Mouse (Mus musculus) naive thymus-derived CD4-positive, alpha-beta T cell, adult 2 months (primary cell): ENCODE results near the gene Tpk1.
"Not testable (repeated sequence)": the region's sequence is repeated elsewhere in the genome, so short reads cannot be mapped to it uniquely, and the experiment has no call there.

Source experiments
- DNase-seq: peaks from one replicate; pipeline ENCODE4 v3.0.0-alpha.2; 2011; ENCODE audit warnings: low read depth

Gene Tpk1

GRCm38 (mm10) chr6:43640621-43641020 is 25.5 kb downstream of the Tpk1 start:
- DNase-seq = no peak

DNA sequence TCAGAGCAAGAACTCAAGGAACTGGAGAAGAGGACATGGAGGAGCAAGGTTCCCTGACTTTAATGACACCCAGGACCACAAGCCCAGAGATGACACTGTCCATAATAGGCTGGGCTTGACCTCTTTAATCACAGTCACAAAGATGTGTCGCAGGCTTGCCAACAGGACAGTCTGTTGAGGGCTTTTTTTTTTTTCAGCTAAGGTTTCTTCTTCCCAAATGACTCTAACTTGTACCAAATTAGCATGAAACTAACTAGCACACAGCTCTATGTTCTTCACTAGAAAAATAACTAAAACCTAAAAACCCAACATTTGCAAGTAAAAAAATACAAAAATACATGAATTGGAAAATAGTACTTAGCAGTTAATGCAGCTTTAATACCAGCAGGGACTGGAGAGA is 27.2 kb downstream of the Tpk1 start:
- no peak for DNase-seq

DNA sequence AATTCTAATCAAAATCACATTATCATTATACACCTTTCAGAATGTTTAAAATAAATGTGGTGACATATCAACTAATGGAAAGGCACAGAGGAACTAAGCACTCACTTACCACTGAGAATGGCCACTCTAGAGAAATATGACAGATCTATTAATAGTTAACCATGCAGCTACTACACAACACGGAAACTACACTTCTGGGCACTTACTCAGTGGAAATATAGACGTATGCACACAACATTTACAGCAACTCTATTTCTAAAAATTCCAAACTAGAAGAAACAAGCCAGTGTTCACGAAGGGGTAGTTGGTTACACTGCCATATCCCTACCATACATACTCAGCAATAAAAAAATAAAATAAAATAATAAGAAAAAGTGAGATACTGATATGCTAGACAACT is 28.0 kb downstream of the Tpk1 start:
- DNase-seq = no peak

GRCm38 (mm10) chr6:43636980-43637638 is 29.0 kb downstream of the Tpk1 start:
- DNase-seq = peak; percentile 6

GRCm38 (mm10) chr6:43633308-43633963 is 32.6 kb downstream of the Tpk1 start:
- DNase-seq = no peak

- no peak for DNase-seq
Measured at GRCm38 (mm10) chr6:43632871-43633270, 33.2 kb downstream of the Tpk1 start.

DNA sequence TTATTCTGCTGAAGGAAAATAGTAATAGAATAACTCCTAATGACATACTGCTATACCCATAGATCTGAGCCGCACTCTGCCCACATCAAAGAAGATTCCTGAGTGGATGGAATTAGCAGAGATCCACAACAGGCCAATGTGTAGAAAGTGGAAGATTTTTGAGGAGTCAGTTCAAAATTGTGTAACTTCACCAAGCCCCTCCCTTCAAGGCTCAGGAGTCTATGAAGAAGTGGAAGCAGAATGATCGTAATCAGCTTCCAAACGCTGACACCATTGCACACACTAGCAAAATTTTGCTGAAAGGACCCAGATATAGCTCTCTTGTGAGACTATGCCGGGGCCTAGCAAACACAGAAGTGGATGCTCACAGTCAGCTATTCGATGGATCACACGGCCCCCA is 42.6 kb downstream of the Tpk1 start:
- not testable (repeated sequence) for DNase-seq

GRCm38 (mm10) chr6:43619258-43619657 is 46.8 kb downstream of the Tpk1 start:
- DNase-seq = peak; percentile 33

GRCm38 (mm10) chr6:43611770-43612169 is 54.3 kb downstream of the Tpk1 start:
- DNase-seq = no peak

DNA sequence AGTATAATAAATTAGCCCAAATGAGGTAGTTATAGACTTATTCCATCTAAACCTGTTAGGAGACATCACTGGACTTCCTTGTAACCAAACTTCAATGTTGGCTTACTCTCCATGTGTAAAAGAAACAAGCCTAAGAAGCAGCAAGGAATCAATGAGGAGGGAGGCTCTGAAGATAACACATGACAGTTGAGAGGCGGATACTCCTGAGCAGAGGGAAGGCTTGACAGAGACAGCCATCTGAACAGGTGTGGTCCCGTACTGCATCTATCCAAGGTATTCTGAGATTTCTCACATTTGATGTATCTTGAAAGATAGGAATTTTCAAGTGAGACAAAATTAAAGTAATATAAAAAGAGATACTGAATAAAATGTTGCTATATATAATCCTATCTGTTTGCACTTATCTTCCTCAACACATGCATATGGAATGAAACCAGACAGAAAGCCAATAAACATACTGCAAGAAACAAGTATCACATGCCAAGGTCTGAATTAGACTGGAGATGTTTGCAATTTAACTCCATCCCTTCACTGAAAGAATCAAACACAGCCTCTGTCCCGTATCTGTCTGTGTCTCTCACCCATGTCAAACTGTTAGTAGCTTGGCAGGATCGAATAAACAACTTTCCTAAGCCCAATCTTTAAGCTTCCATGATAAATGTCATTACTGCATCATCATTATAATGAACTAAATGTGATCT is 75.1 kb downstream of the Tpk1 start:
- DNase-seq = no peak

DNA sequence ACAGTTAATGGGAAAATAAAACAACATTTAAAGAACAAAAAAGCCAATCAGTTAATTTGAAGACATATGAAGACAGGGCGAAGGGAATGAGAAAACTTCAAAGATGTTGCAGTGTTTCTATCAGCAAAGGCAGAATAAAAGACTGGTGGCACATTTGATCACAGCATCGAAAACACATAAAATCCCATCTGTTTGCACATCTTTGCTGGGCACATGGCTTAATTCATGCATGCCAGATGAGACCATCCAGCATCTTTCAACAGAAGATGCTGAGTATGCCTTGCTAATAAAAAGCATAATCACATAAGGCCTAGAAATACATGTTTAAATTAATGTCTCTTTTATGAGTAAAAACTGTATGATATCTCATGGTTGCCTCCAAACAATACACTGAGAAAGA is 80.8 kb downstream of the Tpk1 start:
- DNase-seq = no peak

- no peak for DNase-seq
Measured at GRCm38 (mm10) chr6:43581809-43582208, 84.3 kb downstream of the Tpk1 start.

GRCm38 (mm10) chr6:43567885-43568284 is 98.2 kb downstream of the Tpk1 start:
- no peak for DNase-seq

DNA sequence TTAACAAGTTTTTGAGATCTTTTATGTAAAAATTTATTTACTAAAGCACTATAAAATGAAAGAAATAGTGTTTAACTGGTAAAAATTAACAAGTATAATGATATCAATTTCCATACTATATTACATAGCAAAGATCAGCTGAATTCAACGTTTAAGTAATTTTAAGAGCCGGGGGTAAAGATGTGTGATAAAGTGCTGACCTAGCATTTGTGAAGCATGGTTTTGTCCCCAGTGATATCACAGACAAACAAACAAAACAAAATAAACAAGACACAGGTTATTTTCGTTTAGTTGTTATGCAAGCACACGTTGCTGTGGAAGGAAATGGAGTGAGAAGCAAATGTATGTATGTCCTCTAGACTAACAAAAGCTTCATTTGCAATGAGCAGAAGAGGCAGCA is 103.6 kb downstream of the Tpk1 start:
- DNase-seq = no peak

- no peak for DNase-seq
Measured at GRCm38 (mm10) chr6:43551410-43551809, 114.7 kb downstream of the Tpk1 start.

- DNase-seq = no peak
Measured at GRCm38 (mm10) chr6:43546537-43546936, 119.5 kb downstream of the Tpk1 start.

GRCm38 (mm10) chr6:43537252-43537870 is 128.7 kb downstream of the Tpk1 start:
- DNase-seq = no peak

DNA sequence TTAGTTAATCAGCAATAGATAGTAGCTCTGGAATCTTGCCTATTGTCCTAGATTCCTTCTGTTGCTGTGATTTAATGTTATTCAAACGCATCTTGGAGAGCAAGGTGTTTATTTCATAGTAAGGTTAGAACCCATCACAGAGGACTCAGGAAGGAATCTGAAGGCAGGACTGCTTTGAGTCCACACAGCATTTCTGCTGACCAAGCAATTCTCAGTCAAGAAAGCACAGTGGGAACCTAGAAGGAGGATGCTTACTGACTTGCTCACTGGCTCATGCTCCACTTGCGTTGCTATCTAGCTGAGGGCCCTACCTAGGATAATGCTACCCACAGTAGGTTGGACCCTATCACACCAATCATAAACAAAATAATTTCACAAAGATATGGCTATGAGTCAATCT is 130.6 kb downstream of the Tpk1 start:
- DNase-seq = no peak

GRCm38 (mm10) chr6:43533323-43533722 is 132.8 kb downstream of the Tpk1 start:
- no peak for DNase-seq

- DNase-seq = no peak
Measured at GRCm38 (mm10) chr6:43532822-43533221, 133.3 kb downstream of the Tpk1 start.

- no peak for DNase-seq
Measured at GRCm38 (mm10) chr6:43531996-43532395, 134.1 kb downstream of the Tpk1 start.

DNA sequence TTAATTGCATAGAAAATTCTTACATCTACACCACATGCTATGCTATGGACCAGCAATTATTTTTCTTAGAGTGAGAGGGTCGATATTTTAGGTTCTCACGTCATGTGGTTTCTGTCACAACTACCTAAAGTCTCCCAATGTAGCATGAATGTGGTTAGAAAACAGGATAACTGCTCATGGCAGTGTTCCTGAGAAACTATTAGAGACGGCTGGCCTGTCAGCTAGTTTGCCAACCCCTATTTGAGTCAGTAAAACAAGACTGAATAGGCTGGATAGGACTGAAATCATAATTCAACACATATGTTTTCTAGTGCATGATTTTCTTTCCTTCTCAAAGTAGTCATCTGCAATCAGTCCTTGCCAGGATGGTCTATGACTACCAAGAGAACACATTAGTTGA is 137.1 kb downstream of the Tpk1 start:
- no peak for DNase-seq

DNA sequence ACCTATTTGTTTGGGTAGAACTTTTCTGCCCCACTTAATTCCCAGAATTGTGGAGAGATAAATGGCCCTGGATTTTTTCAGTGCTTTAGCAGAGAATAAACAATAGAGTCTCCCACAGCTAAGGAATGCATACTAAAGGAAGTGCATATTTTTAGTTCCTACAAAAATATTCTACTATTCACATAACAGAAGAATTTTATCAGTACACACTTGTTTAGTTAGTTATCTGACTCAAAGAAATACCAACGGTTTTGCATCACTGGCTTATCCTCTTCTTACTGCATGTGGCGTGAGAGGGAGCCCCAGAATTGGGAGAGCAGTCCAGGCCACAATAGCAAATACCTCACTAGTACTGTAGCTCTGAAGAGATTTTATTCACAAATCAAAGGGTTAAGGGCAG is 141.1 kb downstream of the Tpk1 start:
- no peak for DNase-seq
